In genomic region chr8:111033482-111034215, GRCm38 (mm10) we compare ENCODE assay signal across 8 mouse cellular contexts. TPM values are rescaled to one million over a fixed set of nuclear protein-coding genes. Genes with fewer than 3 reads are reported as not detected.
DNase-seq lines count a peak whose midpoint lies in the region; ATAC-seq lines count a peak whose summit lies in the region.

No protein-coding gene starts in this region.

- no peaks in the 10 kb centered on the region for H3K9me3 ChIP-seq in heart, embryonic 10.5 days
- no peaks in the 10 kb centered on the region for H3K9me3 ChIP-seq in kidney, embryonic 15.5 days (replicated peaks)

- WGBS in heart, embryonic 10.5 days = 6% methylated on average over 37 of the region's 37 CpGs
- WGBS in kidney, embryonic 15.5 days = 6% methylated on average over 37 of the region's 37 CpGs

- peak; percentile 91 to 92 for DNase-seq in B cell, adult 2 months
- peak; percentile 100 for DNase-seq in brain, adult 2 months (ENCODE audit: low read depth, low spot score)
- DNase-seq in heart, embryonic 10.5 days (ENCODE audit: low spot score) = peak; percentile 100
- DNase-seq in liver = peak; percentile 98
- peak; percentile 95 to 96 for DNase-seq in spleen, postnatal 4 days (ENCODE audit: low spot score in 2 of 2)

- peak overlapping the region; percentile 95 for H3K27ac ChIP-seq in heart, embryonic 10.5 days
- peak overlapping the region; percentile 90 for H3K27ac ChIP-seq in kidney, embryonic 15.5 days

- H3K4me2 ChIP-seq in kidney, embryonic 15.5 days = peak overlapping the region; percentile 65

- H3K4me3 ChIP-seq in heart, embryonic 10.5 days = peak overlapping the region; percentile 83
- H3K4me3 ChIP-seq in kidney, embryonic 15.5 days (replicated peaks) = peak overlapping the region; percentile 81

- H3K4me1 ChIP-seq in heart, embryonic 10.5 days = peaks cover 13% of the 10 kb centered on the region
- H3K4me1 ChIP-seq in kidney, embryonic 15.5 days = peaks cover 23% of the 10 kb centered on the region

- H3K9ac ChIP-seq in kidney, embryonic 15.5 days = peak overlapping the region; percentile 71

- peaks cover 22% of the 10 kb centered on the region for H3K36me3 ChIP-seq in heart, embryonic 10.5 days
- H3K36me3 ChIP-seq in kidney, embryonic 15.5 days = peaks cover 24% of the 10 kb centered on the region

- peak; percentile 97 for ATAC-seq in erythroblast, adult 5-6 weeks (replicated peaks; ENCODE audit: low FRiP score, poor library complexity, severe bottlenecking)
- ATAC-seq in kidney, embryonic 15.5 days (replicated peaks; ENCODE audit: low FRiP score) = peak; percentile 99
- peak; percentile 99 for ATAC-seq in monocyte, adult 5-6 weeks (replicated peaks; ENCODE audit: insufficient number of reproducible peaks, low FRiP score, low TSS enrichment, poor library complexity, severe bottlenecking)

- peaks cover 8% of the 10 kb centered on the region; the same call in 1 of the 2 replicates for H3K27me3 ChIP-seq in heart, embryonic 10.5 days (ENCODE audit: insufficient read depth, poor library complexity, severe bottlenecking)
- 0 out of 2 replicates have a peak, but pooled peaks cover 11% of the 10 kb centered on the region for H3K27me3 ChIP-seq in kidney, embryonic 15.5 days

RNA-seq across cellular contexts. Expression of gene Aars, which starts 0.7 kb away (rescaled TPM):
- total RNA-seq in erythroblast, adult 5-6 weeks (2015; ENCODE audit: low replicate concordance) = 12.3 and 23.1 TPM in 2 replicates
- total RNA-seq in erythroblast, adult 5-6 weeks (2017; ENCODE audit: low replicate concordance) = 35.3 and 49.5 TPM in 2 replicates
- 62.9 and 72.4 TPM in 2 replicates for polyA plus RNA-seq in heart, embryonic 10.5 days (2016; fragmentation: Nextera tagmentation; extraction: Ambion mirVana)
- 60.8 and 61.4 TPM in 2 replicates for polyA plus RNA-seq in kidney, embryonic 15.5 days (2015; fragmentation: Nextera tagmentation; extraction: Ambion mirVana)
- 21.3 to 43.8 TPM (median 39.0 TPM) in 3 replicates for total RNA-seq in monocyte, adult 5-6 weeks (2017)

RNA-seq across cellular contexts. Expression of gene Ddx19b, which starts 2.1 kb away (rescaled TPM):
- total RNA-seq in erythroblast, adult 5-6 weeks (2015; ENCODE audit: low replicate concordance) = 0.77 and 1.3 TPM in 2 replicates
- total RNA-seq in erythroblast, adult 5-6 weeks (2017; ENCODE audit: low replicate concordance) = 2.5 and 3.2 TPM in 2 replicates
- polyA plus RNA-seq in heart, embryonic 10.5 days (2016; fragmentation: Nextera tagmentation; extraction: Ambion mirVana) = 6.9 and 7.7 TPM in 2 replicates
- 5.8 and 6.0 TPM in 2 replicates for polyA plus RNA-seq in kidney, embryonic 15.5 days (2015; fragmentation: Nextera tagmentation; extraction: Ambion mirVana)
- 11.0 to 15.2 TPM (median 14.4 TPM) in 3 replicates for total RNA-seq in monocyte, adult 5-6 weeks (2017)

RNA-seq across cellular contexts. Expression of gene Exosc6, which starts 22.5 kb away (rescaled TPM):
- 6.5 and 7.3 TPM in 2 replicates for total RNA-seq in erythroblast, adult 5-6 weeks (2015; ENCODE audit: low replicate concordance)
- total RNA-seq in erythroblast, adult 5-6 weeks (2017; ENCODE audit: low replicate concordance) = not detected in 2 replicates
- polyA plus RNA-seq in heart, embryonic 10.5 days (2016; fragmentation: Nextera tagmentation; extraction: Ambion mirVana) = 8.6 and 27.2 TPM in 2 replicates
- 24.0 and 24.3 TPM in 2 replicates for polyA plus RNA-seq in kidney, embryonic 15.5 days (2015; fragmentation: Nextera tagmentation; extraction: Ambion mirVana)
- 3.1 to 8.9 TPM (median 5.7 TPM) in 3 replicates for total RNA-seq in monocyte, adult 5-6 weeks (2017)

RNA-seq across cellular contexts. Expression of gene Ddx19a, which starts 36.0 kb away (rescaled TPM):
- 13.1 and 31.6 TPM in 2 replicates for total RNA-seq in erythroblast, adult 5-6 weeks (2015; ENCODE audit: low replicate concordance)
- 9.5 and 13.1 TPM in 2 replicates for total RNA-seq in erythroblast, adult 5-6 weeks (2017; ENCODE audit: low replicate concordance)
- polyA plus RNA-seq in heart, embryonic 10.5 days (2016; fragmentation: Nextera tagmentation; extraction: Ambion mirVana) = 18.8 and 23.5 TPM in 2 replicates
- 14.5 and 15.5 TPM in 2 replicates for polyA plus RNA-seq in kidney, embryonic 15.5 days (2015; fragmentation: Nextera tagmentation; extraction: Ambion mirVana)
- total RNA-seq in monocyte, adult 5-6 weeks (2017) = 26.0 to 30.5 TPM (median 27.2 TPM) in 3 replicates

RNA-seq across cellular contexts. Expression of gene Clec18a, which starts 58.6 kb away (rescaled TPM):
- not detected in 2 replicates for total RNA-seq in erythroblast, adult 5-6 weeks (2015; ENCODE audit: low replicate concordance)
- not detected in 2 replicates for total RNA-seq in erythroblast, adult 5-6 weeks (2017; ENCODE audit: low replicate concordance)
- not detected in 2 replicates for polyA plus RNA-seq in heart, embryonic 10.5 days (2016; fragmentation: Nextera tagmentation; extraction: Ambion mirVana)
- 71.2 and 75.0 TPM in 2 replicates for polyA plus RNA-seq in kidney, embryonic 15.5 days (2015; fragmentation: Nextera tagmentation; extraction: Ambion mirVana)
- not detected in 3 replicates for total RNA-seq in monocyte, adult 5-6 weeks (2017)

Comparison
In these comparisons a context has a peak if more than half of its experiments do, and no peak if none do; other contexts are left out.
1. Peak in every context shown above with its lines: DNase-seq, ATAC-seq, H3K4me3 ChIP-seq and H3K27ac ChIP-seq.